Mouse (Mus musculus): Measurements from ENCODE around the gene Epm2aip1.
A peak's percentile ranks its signal among the peaks of the same experiment; 100 is the strongest.

Epm2aip1 gene

GRCm38 (mm10) chr9:111289294-111289831, 17.6 kb downstream of the Epm2aip1 start:
- peak; percentile 40 to 60 for DNase-seq

GRCm38 (mm10) chr9:111289832-111290339, 18.2 kb downstream of the Epm2aip1 start:
- peak; percentile 86 to 91 for DNase-seq

- DNase-seq, result no peak
Observed at GRCm38 (mm10) chr9:111290539-111291100, 18.9 kb downstream of the Epm2aip1 start.

- DNase-seq, result no peak
Observed at GRCm38 (mm10) chr9:111293234-111293633, 21.5 kb downstream of the Epm2aip1 start.

- no peak for DNase-seq
Observed at GRCm38 (mm10) chr9:111294911-111295310, 23.2 kb downstream of the Epm2aip1 start.

GRCm38 (mm10) chr9:111295323-111295722, 23.6 kb downstream of the Epm2aip1 start:
- DNase-seq, result no peak

GRCm38 (mm10) chr9:111296433-111296832, 24.7 kb downstream of the Epm2aip1 start:
- DNase-seq, result no peak

GRCm38 (mm10) chr9:111298606-111299005, 26.9 kb downstream of the Epm2aip1 start:
- no peak for DNase-seq

- no peak for DNase-seq
Observed at GRCm38 (mm10) chr9:111302196-111302831, 30.6 kb downstream of the Epm2aip1 start.

- no peak for DNase-seq
Observed at GRCm38 (mm10) chr9:111304036-111304435, 32.3 kb downstream of the Epm2aip1 start.

GRCm38 (mm10) chr9:111306142-111306541, 34.4 kb downstream of the Epm2aip1 start:
- no peak for DNase-seq

GRCm38 (mm10) chr9:111311031-111311842, 39.5 kb downstream of the Epm2aip1 start, which contains the start of gene Trank1:
TSS of gene Trank1 (plus strand) at chr9:111311739.
- DNase-seq, result no peak

- DNase-seq, result no peak
Observed at GRCm38 (mm10) chr9:111311843-111312441, 40.2 kb downstream of the Epm2aip1 start.

- DNase-seq, result no peak
Observed at GRCm38 (mm10) chr9:111312442-111313141, 40.9 kb downstream of the Epm2aip1 start.

GRCm38 (mm10) chr9:111313299-111313698, 41.6 kb downstream of the Epm2aip1 start:
- DNase-seq, result no peak

- DNase-seq, result no peak
Observed at GRCm38 (mm10) chr9:111313793-111314192, 42.1 kb downstream of the Epm2aip1 start.

- DNase-seq, result peak; percentile 28 to 40
Observed at GRCm38 (mm10) chr9:111314219-111314618, 42.5 kb downstream of the Epm2aip1 start.

GRCm38 (mm10) chr9:111320912-111321311, 49.2 kb downstream of the Epm2aip1 start:
- no peak for DNase-seq

- DNase-seq, result no peak
Observed at GRCm38 (mm10) chr9:111324881-111325280, 53.2 kb downstream of the Epm2aip1 start.

Data from lung, adult 18-20 months (tissue).